Mouse (Mus musculus): ENCODE results near the gene 2700081O15Rik. TPM values are rescaled to one million over a fixed set of nuclear protein-coding genes. Genes with fewer than 3 reads are reported as not detected.

Gene 2700081O15Rik
- polyA plus RNA-seq, 1 experiment from 2014 or later, result 8.3 TPM

DNA sequence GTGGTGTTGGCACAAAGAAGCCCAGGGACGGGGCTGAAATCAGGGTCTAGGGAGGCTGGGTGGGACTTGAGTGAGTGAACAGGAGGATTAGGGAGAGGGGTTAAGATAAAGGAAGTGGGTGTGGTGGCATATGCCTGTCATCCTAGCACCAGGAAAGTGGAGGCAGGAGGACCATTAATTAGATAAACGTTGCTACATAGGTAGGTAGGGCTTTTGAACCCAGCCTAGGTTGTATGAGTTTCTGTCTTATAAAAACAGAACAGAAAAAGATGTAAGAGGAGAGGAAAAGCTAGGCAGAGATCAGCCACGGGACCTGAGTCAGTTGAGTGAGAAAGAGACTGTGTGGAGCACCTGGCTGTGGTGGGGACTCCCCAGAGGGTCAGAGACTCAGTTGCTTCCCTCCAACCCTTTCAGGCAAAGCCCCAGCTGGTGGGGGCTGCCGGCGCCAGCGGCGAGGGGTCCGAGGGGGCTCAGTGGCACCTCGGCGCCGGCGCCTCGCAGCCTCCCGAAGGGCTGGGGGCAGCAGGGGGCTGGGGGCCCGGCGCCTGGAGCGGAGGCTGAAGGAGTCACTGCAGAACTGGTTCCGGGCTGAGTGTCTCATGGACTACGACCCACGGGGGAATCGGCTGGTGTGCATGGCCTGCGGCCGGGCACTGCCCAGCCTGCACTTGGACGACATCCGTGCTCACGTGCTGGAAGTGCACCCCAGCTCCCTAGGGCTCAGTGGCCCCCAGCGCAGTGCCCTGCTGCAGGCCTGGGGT lies 3.6 kb downstream of the 2700081O15Rik start:
- 0 out of 2 replicates have a peak overlapping the region, but pooled peaks have one; percentile 24 for H3K4me3 ChIP-seq (replicated peaks)
- peak overlapping the region; percentile 42 for H3K4me2 ChIP-seq (replicated peaks)
- WGBS, result 53% methylated on average over 27 of the region's 27 CpGs
- no peaks in the 10 kb centered on the region for H3K27me3 ChIP-seq
- H3K27ac ChIP-seq (replicated peaks), result peak overlapping the region; percentile 61; the same call in 1 of the 2 replicates
- H3K4me1 ChIP-seq, result peaks cover 73% of the 10 kb centered on the region
- no peak overlapping the region for H3K9ac ChIP-seq
- no peaks in the 10 kb centered on the region for H3K9me3 ChIP-seq (replicated peaks)
- ATAC-seq (ENCODE audit: insufficient number of reproducible peaks, low FRiP score, low TSS enrichment, low read depth), result no peak
- H3K36me3 ChIP-seq, result peaks cover 21% of the 10 kb centered on the region

DNA sequence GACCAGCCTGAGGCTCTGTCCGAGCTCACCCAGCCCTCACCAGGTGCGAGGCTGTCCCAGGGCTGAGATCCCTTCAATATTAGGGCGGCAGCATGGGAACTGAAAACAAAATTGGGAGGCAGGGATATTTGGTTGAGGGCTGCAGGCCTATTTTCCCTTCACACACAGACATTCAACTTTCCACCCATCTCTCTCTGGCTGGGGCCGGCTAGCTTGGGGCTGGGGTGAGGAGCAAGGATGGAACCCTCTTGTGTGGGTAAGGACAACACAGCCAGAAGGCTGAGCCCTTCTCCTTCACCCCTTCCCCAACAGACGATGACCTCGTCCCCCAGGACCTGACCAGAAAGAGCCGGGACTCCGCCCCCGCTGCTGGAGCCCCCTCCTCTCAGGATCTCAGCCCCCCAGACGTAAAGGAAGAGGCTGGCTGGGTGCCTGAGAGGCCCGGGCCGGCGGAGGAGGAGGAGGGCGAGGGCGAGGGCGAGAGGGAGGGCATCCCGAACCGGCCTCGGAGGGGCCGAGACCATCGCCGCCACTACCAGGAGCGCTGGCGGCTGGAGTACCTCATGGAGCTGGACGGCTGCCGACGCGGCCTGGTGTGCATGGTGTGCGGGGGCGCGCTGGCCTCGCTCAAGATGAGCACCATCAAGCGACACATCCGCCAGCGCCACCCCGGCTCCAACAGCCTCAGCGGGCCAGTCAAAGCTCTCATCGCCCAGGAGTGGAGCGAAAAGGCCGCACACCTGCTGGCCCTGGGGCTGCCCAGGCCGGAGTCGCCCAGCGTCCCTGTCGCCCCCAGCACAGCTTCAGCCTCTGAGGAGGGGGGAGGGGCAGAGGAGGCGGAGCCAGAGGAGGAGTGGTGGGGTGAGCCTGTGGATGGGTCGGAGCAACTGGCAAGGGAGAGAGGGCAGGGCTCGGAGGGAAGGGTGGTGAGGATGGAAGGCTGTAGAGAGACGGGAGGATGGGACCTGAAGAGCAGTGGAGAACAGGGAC lies 4.5 kb downstream of the 2700081O15Rik start:
- H3K4me1 ChIP-seq, result peaks cover 68% of the 10 kb centered on the region
- WGBS, result 16% methylated on average over 48 of the region's 48 CpGs
- peak overlapping the region; percentile 6; the same call in 1 of the 2 replicates for H3K9ac ChIP-seq
- H3K27me3 ChIP-seq, result no peaks in the 10 kb centered on the region
- peak overlapping the region; percentile 42 for H3K4me2 ChIP-seq (replicated peaks)
- peak overlapping the region; percentile 24 for H3K4me3 ChIP-seq (replicated peaks)
- H3K9me3 ChIP-seq (replicated peaks), result no peaks in the 10 kb centered on the region
- H3K36me3 ChIP-seq, result peaks cover 30% of the 10 kb centered on the region
- peak overlapping the region; percentile 61 for H3K27ac ChIP-seq (replicated peaks)
- ATAC-seq (ENCODE audit: insufficient number of reproducible peaks, low FRiP score, low TSS enrichment, low read depth), result peak; percentile 6; the same call in 1 of the 2 replicates

DNA sequence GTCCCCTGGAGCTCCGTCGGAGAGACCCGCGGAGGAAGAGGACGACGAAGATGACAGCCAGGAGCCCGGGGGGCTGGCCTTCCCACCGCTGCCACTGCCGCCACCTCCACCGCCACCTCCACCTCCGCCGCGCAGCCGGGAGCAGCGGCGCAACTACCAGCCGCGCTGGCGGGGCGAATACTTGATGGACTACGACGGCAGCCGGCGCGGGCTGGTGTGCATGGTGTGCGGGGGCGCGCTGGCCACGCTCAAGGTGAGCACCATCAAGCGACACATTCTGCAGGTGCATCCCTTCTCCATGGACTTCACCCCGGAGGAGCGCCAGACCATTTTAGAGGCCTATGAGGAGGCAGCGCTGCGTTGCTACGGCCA lies 5.2 kb downstream of the 2700081O15Rik start:
- H3K4me1 ChIP-seq, result peaks cover 71% of the 10 kb centered on the region
- H3K36me3 ChIP-seq, result peaks cover 36% of the 10 kb centered on the region
- H3K27me3 ChIP-seq, result no peaks in the 10 kb centered on the region
- ATAC-seq (ENCODE audit: insufficient number of reproducible peaks, low FRiP score, low TSS enrichment, low read depth), result no peak
- peak overlapping the region; percentile 61 for H3K27ac ChIP-seq (replicated peaks)
- peak overlapping the region; percentile 6; the same call in 1 of the 2 replicates for H3K9ac ChIP-seq
- 17% methylated on average over 35 of the region's 35 CpGs for WGBS
- peak overlapping the region; percentile 42 for H3K4me2 ChIP-seq (replicated peaks)
- H3K9me3 ChIP-seq (replicated peaks), result no peaks in the 10 kb centered on the region
- H3K4me3 ChIP-seq (replicated peaks), result peak overlapping the region; percentile 24

DNA sequence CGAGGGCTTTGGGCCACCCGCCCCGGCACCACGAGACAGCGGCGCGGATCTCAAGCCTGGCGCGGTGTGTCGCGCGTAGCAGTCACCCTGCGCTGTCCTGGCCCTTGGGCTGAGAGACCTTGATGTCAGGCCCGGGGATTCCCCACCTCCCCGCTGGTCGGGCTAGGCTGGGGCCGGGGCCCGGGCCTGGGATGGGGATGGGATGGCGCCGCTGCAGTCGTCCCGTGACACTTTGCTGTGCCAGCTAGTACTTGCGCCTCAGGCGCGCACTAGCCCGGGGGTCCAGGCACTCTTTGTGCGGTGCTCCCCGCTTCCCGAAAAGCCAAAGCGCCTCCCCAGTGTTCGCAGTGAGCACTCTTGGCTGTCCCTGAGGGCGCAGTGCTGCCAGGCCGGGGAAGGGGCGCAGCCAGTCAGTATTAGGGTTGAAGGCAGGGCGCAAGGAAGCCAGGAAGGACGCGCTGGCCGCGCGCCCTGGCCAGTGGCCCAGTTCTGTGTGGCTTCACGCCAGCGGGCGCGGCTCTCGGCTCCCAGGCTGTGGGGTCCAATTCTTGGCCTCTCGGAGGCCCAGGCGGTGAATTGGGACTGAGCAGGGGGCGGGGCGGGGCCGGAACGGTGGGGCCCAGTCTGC lies 5.7 kb downstream of the 2700081O15Rik start:
- Histone ChIP-seq H3K4me3 (replicated peaks) (peak overlapping the region; percentile 24), H3K9me3 (replicated peaks) (no peaks in the 10 kb centered on the region), H3K27ac (replicated peaks) (peak overlapping the region; percentile 61), H3K9ac (peak overlapping the region; percentile 6; the same call in 1 of the 2 replicates), H3K36me3 (peaks cover 41% of the 10 kb centered on the region), H3K4me1 (peaks cover 71% of the 10 kb centered on the region), H3K27me3 (no peaks in the 10 kb centered on the region), H3K4me2 (replicated peaks) (peak overlapping the region; percentile 42)
- WGBS, result 20% methylated on average over 51 of the region's 51 CpGs
- ATAC-seq (ENCODE audit: insufficient number of reproducible peaks, low FRiP score, low TSS enrichment, low read depth), result peak; percentile 76

DNA sequence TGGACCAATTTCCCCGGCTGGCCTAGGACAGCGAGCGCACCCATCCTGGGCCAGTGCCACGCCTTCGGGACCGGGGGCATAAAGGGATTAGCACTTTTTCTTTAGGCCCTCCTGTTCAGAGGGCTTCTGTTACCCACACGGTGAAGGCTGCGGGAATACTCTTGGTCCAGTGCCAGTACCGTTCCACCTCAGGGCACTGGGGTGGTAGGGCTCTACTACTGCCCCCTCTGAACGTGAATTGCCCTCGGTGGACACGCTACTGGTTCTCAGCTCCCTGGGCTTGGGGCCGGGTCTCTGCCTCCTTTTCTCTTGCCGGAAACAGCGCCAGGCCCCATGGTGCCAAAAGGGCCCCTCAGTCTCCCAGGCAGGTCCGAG lies 6.2 kb downstream of the 2700081O15Rik start:
- H3K4me3 ChIP-seq (replicated peaks), result peak overlapping the region; percentile 24
- peaks cover 70% of the 10 kb centered on the region for H3K4me1 ChIP-seq
- H3K27me3 ChIP-seq, result no peaks in the 10 kb centered on the region
- H3K36me3 ChIP-seq, result peaks cover 41% of the 10 kb centered on the region
- ATAC-seq (ENCODE audit: insufficient number of reproducible peaks, low FRiP score, low TSS enrichment, low read depth), result no peak
- no peak overlapping the region for H3K9ac ChIP-seq
- H3K27ac ChIP-seq (replicated peaks), result peak overlapping the region; percentile 61
- peak overlapping the region; percentile 42 for H3K4me2 ChIP-seq (replicated peaks)
- H3K9me3 ChIP-seq (replicated peaks), result no peaks in the 10 kb centered on the region
- 35% methylated on average over 16 of the region's 16 CpGs for WGBS

DNA sequence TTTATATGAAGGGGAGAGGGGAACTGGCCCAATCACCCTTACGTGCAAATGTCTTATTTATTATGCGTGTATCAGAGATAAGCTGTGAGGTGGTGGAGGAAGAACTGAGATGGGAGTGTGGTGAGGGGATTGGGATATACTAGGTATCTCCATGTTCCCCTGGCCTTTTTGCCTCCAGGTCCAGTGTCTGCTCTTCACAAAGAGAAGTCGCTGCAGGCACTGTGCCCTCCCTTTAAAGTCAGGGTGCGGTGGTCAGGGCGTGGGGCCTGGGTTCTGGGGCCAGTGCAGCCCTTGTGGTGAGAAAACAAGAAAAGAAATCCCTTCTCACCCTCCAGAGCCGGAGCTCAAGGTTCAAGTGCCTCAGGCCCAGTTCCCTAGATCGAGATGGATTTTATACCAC lies 6.7 kb downstream of the 2700081O15Rik start:
- Histone ChIP-seq H3K27me3 (no peaks in the 10 kb centered on the region), H3K4me1 (peaks cover 65% of the 10 kb centered on the region), H3K4me2 (replicated peaks) (no peak overlapping the region), H3K27ac (replicated peaks) (peak overlapping the region; percentile 61; the same call in 1 of the 2 replicates), H3K36me3 (peaks cover 42% of the 10 kb centered on the region), H3K9me3 (replicated peaks) (no peaks in the 10 kb centered on the region), H3K9ac (no peak overlapping the region), H3K4me3 (replicated peaks) (no peak overlapping the region)
- WGBS, result 72% methylated on average over 7 of the region's 7 CpGs
- ATAC-seq (ENCODE audit: insufficient number of reproducible peaks, low FRiP score, low TSS enrichment, low read depth), result no peak

DNA sequence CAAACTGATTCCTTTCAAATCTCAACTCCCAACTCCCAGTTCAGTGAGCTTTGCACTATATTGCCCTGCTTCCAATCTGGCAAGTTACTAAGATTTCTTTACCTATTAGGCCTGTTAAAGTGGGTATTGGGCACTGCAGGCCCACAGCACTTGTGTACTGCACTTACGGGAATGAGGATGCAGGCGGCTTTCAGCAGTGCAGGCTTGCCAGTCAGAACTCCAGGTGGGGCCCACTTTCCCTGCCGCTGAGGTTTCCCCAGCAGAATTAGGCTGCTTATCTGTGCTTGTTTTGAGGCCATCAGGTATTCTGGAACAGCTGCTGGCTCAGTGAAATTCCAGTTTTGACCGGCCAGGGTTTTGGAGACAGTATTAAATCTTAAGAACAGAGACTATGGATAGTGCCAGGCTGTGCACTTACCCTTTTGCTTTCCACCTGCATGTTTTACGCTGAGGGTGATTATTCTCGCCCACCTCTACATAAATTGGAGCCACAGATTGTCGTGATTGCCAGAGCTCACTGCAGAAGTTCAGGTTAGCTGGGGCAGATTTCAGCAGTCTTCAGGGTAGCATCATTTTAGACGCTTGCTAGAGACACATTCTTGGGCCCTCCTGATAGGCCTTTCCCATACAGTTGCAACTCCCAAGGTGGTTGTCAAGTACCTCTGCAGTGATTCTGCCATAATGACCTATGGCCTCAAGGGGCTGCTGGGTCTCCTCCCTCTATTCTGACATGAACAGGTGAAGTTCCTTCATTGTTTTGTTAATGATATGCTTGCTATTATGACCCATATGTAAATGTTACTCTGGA lies 7.4 kb downstream of the 2700081O15Rik start:
- no peak overlapping the region for H3K4me2 ChIP-seq (replicated peaks)
- no peaks in the 10 kb centered on the region for H3K9me3 ChIP-seq (replicated peaks)
- H3K27me3 ChIP-seq, result no peaks in the 10 kb centered on the region
- ATAC-seq (ENCODE audit: insufficient number of reproducible peaks, low FRiP score, low TSS enrichment, low read depth), result no peak
- peak overlapping the region; percentile 61 for H3K27ac ChIP-seq (replicated peaks)
- no peak overlapping the region for H3K9ac ChIP-seq
- H3K36me3 ChIP-seq, result peaks cover 48% of the 10 kb centered on the region
- WGBS, result 66% methylated on average over 8 of the region's 8 CpGs
- H3K4me3 ChIP-seq (replicated peaks), result no peak overlapping the region
- peaks cover 59% of the 10 kb centered on the region for H3K4me1 ChIP-seq

DNA sequence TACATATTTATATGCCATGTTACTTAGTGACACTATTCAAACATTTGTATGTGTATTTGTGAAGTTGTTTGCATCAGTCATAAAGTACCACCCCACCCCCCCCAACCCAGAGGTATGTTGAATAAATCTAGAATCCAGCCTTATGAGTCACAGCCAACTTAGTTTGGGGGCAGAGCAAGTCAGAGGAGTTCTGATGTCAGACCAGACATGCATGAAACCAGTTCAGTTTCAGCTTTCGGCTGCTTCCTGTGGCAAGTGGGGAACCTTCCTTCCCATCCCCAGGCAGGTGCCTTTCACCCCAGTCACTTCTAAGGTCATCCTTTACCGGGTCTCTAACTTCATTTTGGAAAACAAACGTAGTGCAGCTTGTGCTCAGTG lies 8.0 kb downstream of the 2700081O15Rik start:
- H3K4me3 ChIP-seq (replicated peaks), result no peak overlapping the region
- H3K9ac ChIP-seq, result no peak overlapping the region
- H3K36me3 ChIP-seq, result peaks cover 49% of the 10 kb centered on the region
- H3K27ac ChIP-seq (replicated peaks), result no peak overlapping the region
- WGBS, result 36% methylated on average over 3 of the region's 3 CpGs
- H3K9me3 ChIP-seq (replicated peaks), result no peaks in the 10 kb centered on the region
- ATAC-seq (ENCODE audit: insufficient number of reproducible peaks, low FRiP score, low TSS enrichment, low read depth), result no peak
- H3K27me3 ChIP-seq, result no peaks in the 10 kb centered on the region
- peaks cover 53% of the 10 kb centered on the region for H3K4me1 ChIP-seq
- H3K4me2 ChIP-seq (replicated peaks), result no peak overlapping the region

DNA sequence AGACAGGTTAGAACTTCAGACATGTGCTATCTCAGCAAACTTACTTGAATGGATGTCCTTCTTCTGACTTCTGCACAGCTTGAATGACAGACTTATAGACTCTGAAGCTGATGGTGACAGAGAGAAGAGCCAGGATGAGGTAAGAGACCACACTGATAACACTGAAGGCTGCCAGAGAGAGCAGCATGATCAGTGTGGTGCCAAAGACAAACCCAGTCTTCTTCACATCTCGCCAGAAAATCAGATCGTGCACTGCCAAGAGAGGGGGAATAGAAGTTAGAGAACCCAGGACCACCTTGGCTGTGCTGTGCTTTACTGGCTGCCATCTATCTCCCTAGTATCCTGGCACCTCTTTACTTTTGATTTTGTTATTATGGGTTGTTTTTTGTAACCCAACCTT lies 17.5 kb downstream of the 2700081O15Rik start:
- Histone ChIP-seq H3K36me3 (peaks cover 51% of the 10 kb centered on the region), H3K27ac (replicated peaks) (no peak overlapping the region), H3K27me3 (no peaks in the 10 kb centered on the region), H3K4me1 (peaks cover 3% of the 10 kb centered on the region; the same call in 1 of the 2 replicates), H3K9ac (no peak overlapping the region), H3K9me3 (replicated peaks) (no peaks in the 10 kb centered on the region), H3K4me3 (replicated peaks) (no peak overlapping the region), H3K4me2 (replicated peaks) (no peak overlapping the region)
- 91% methylated on average over 2 of the region's 2 CpGs for WGBS
- no peak for ATAC-seq (ENCODE audit: insufficient number of reproducible peaks, low FRiP score, low TSS enrichment, low read depth)

Measured in embryonic facial prominence, embryonic 15.5 days (tissue).